Mouse (Mus musculus) limb, embryonic 11.5 days (tissue): ENCODE data around the gene Usp46. TPM values are rescaled to one million over a fixed set of nuclear protein-coding genes. Genes with fewer than 3 reads are reported as not detected.
A peak's percentile ranks its signal among the peaks of the same experiment; 100 is the strongest.

Experiments used
- ATAC-seq: fragments of 200-750 bp; cut with Nextera tagmentation; 2 replicates; pipeline ENCODE4 v1.8.0; 2017; ENCODE audit warnings: low read depth; ENCODE audit not compliant: insufficient number of reproducible peaks, low FRiP score, low TSS enrichment
- DNase-seq: peaks from one replicate; pipeline ENCODE4 v3.0.0-alpha.2; 2015; ENCODE audit warnings: low spot score
- H3K27ac ChIP-seq: fragments of 300-500 bp; sonication (generic); replicated peaks from 2 replicates; pipeline ENCODE4 v1.5.1; 2014; ENCODE audit warnings: low read depth, mild to moderate bottlenecking, low read length
- H3K27me3 ChIP-seq: fragments of 300-500 bp; sonication (generic); 2 replicates; pipeline ENCODE4 v1.6.1; 2014; ENCODE audit warnings: mild to moderate bottlenecking, low read length, mixed read lengths; ENCODE audit not compliant: control insufficient read depth, insufficient read depth
- H3K36me3 ChIP-seq: fragments of 300-500 bp; sonication (generic); 2 replicates; pipeline ENCODE4 v1.6.1; 2014; ENCODE audit warnings: mild to moderate bottlenecking, low read length, moderate library complexity, mixed read lengths; ENCODE audit not compliant: control insufficient read depth, insufficient read depth
- H3K4me1 ChIP-seq: fragments of 300-500 bp; sonication (generic); 2 replicates; pipeline ENCODE4 v1.6.1; 2014; ENCODE audit warnings: low read length, mixed read lengths; ENCODE audit not compliant: control insufficient read depth, insufficient read depth
- H3K4me2 ChIP-seq: fragments of 300-500 bp; sonication (generic); 2 replicates; pipeline ENCODE4 v1.6.1; 2014; ENCODE audit warnings: low read depth, mild to moderate bottlenecking, moderate library complexity; ENCODE audit not compliant: severe bottlenecking
- H3K4me3 ChIP-seq: fragments of 300-500 bp; sonication (generic); 2 replicates; pipeline ENCODE4 v1.5.1; 2014; ENCODE audit warnings: low read depth, low read length
- H3K9ac ChIP-seq: fragments of 300-500 bp; sonication (generic); 2 replicates; pipeline ENCODE4 v1.6.1; 2014; ENCODE audit warnings: mild to moderate bottlenecking, low read length
- H3K9me3 ChIP-seq: fragments of 300-500 bp; sonication (generic); 2 replicates; pipeline ENCODE4 v1.6.1; 2016; ENCODE audit warnings: low read length; ENCODE audit not compliant: control insufficient read depth
- WGBS: fragments of 180-500 bp; shearing (Covaris S2); extraction: QIAGEN DNeasy Blood & Tissue Kit; methylation state at CpG from one replicate; pipeline ENCODE4 v1.1.7; 2014; 5-methylcytosine and 5-hydroxymethylcytosine counted together
- polyA plus RNA-seq: library from polyadenylated mRNA; unstranded; fragments of >200 nt; fragmentation: Nextera tagmentation; extraction: Ambion mirVana; gene quantifications from 2 replicates; pipeline ENCODE4 v1.2.1, GENCODE M21; 2014

Usp46 gene
- polyA plus RNA-seq, 1 experiment from 2014 or later, result 48.8 TPM

GRCm38 (mm10) chr5:74065565-74066275 is 2.5 kb downstream of the Usp46 start:
- peak overlapping the region; percentile 92; the same call in 1 of the 2 replicates for H3K4me3 ChIP-seq
- no peaks in the 10 kb centered on the region for H3K27me3 ChIP-seq
- no peak for DNase-seq
- H3K9me3 ChIP-seq, result no peaks in the 10 kb centered on the region
- H3K9ac ChIP-seq, result 0 out of 2 replicates have a peak overlapping the region, but pooled peaks have one; percentile 30
- no peak overlapping the region for H3K27ac ChIP-seq
- 38% methylated on average over 11 of the region's 11 CpGs for WGBS
- no peak for ATAC-seq
- peak overlapping the region; percentile 81 for H3K4me2 ChIP-seq
- no peaks in the 10 kb centered on the region for H3K36me3 ChIP-seq
- peaks cover 38% of the 10 kb centered on the region for H3K4me1 ChIP-seq

- Histone ChIP-seq H3K9me3 (no peaks in the 10 kb centered on the region), H3K4me3 (no peak overlapping the region), H3K27ac (no peak overlapping the region), H3K4me2 (no peak overlapping the region), H3K4me1 (peaks cover 36% of the 10 kb centered on the region), H3K9ac (no peak overlapping the region), H3K36me3 (no peaks in the 10 kb centered on the region), H3K27me3 (no peaks in the 10 kb centered on the region)
- ATAC-seq, result no peak
- WGBS, result 75% methylated on average over 7 of the region's 7 CpGs
- DNase-seq, result no peak
Observed at GRCm38 (mm10) chr5:74064844-74065243, 3.4 kb downstream of the Usp46 start.

GRCm38 (mm10) chr5:74063226-74063747 is 4.9 kb downstream of the Usp46 start:
- no peak overlapping the region for H3K9ac ChIP-seq
- H3K9me3 ChIP-seq, result no peaks in the 10 kb centered on the region
- DNase-seq, result no peak
- H3K27me3 ChIP-seq, result no peaks in the 10 kb centered on the region
- no peak for ATAC-seq
- H3K4me2 ChIP-seq, result no peak overlapping the region
- no peak overlapping the region for H3K4me3 ChIP-seq
- no peak overlapping the region for H3K27ac ChIP-seq
- peaks cover 27% of the 10 kb centered on the region for H3K4me1 ChIP-seq
- no peaks in the 10 kb centered on the region for H3K36me3 ChIP-seq
- 91% methylated on average over 5 of the region's 5 CpGs for WGBS

GRCm38 (mm10) chr5:74062266-74062665 is 6.0 kb downstream of the Usp46 start:
- DNase-seq, result no peak

GRCm38 (mm10) chr5:74061408-74062047 is 6.7 kb downstream of the Usp46 start:
- no peaks in the 10 kb centered on the region for H3K36me3 ChIP-seq

More at GRCm38 (mm10) chr5:74062266-74062665, 6.0 kb downstream of the Usp46 start:
- Histone ChIP-seq H3K4me3 (no peak overlapping the region), H3K4me2 (no peak overlapping the region), H3K9me3 (no peaks in the 10 kb centered on the region), H3K27me3 (no peaks in the 10 kb centered on the region), H3K9ac (no peak overlapping the region), H3K36me3 (no peaks in the 10 kb centered on the region), H3K4me1 (peaks cover 25% of the 10 kb centered on the region), H3K27ac (no peak overlapping the region)
- ATAC-seq, result no peak
- WGBS, result 86% methylated on average over 7 of the region's 7 CpGs

GRCm38 (mm10) chr5:74052171-74052909 is 15.9 kb downstream of the Usp46 start:
- no peaks in the 10 kb centered on the region for H3K27me3 ChIP-seq
- H3K9me3 ChIP-seq, result no peaks in the 10 kb centered on the region
- H3K9ac ChIP-seq, result no peak overlapping the region
- no peak overlapping the region for H3K4me2 ChIP-seq
- H3K4me3 ChIP-seq, result no peak overlapping the region
- DNase-seq (no peak), ATAC-seq (no peak)
- no peak overlapping the region for H3K27ac ChIP-seq
- H3K4me1 ChIP-seq, result no peaks in the 10 kb centered on the region
- WGBS, result 79% methylated on average over 15 of the region's 15 CpGs
- no peaks in the 10 kb centered on the region; the same call in 1 of the 2 replicates for H3K36me3 ChIP-seq

More at GRCm38 (mm10) chr5:74061408-74062047, 6.7 kb downstream of the Usp46 start:
- H3K27ac ChIP-seq, result no peak overlapping the region
- no peaks in the 10 kb centered on the region for H3K27me3 ChIP-seq
- H3K4me2 ChIP-seq, result no peak overlapping the region
- no peak for ATAC-seq
- H3K4me1 ChIP-seq, result peaks cover 19% of the 10 kb centered on the region
- DNase-seq, result no peak
- WGBS, result 89% methylated on average over 18 of the region's 18 CpGs
- H3K9ac ChIP-seq, result no peak overlapping the region
- no peaks in the 10 kb centered on the region for H3K9me3 ChIP-seq
- no peak overlapping the region for H3K4me3 ChIP-seq

- Histone ChIP-seq H3K27ac (no peak overlapping the region), H3K4me2 (no peak overlapping the region), H3K9ac (no peak overlapping the region), H3K27me3 (no peaks in the 10 kb centered on the region), H3K36me3 (no peaks in the 10 kb centered on the region; the same call in 1 of the 2 replicates), H3K9me3 (no peaks in the 10 kb centered on the region), H3K4me1 (no peaks in the 10 kb centered on the region), H3K4me3 (no peak overlapping the region)
- DNase-seq (no peak), ATAC-seq (no peak)
- WGBS, result 85% methylated on average over 23 of the region's 23 CpGs
Observed at GRCm38 (mm10) chr5:74051394-74052170, 16.6 kb downstream of the Usp46 start.
